Mouse (Mus musculus) CD4-positive helper T cell, adult 2 months (primary cell): Measurements from ENCODE around the gene Cacnb2.

Experiments used
- DNase-seq: peaks from one replicate; pipeline ENCODE4 v3.0.0-alpha.2; 2012; ENCODE audit warnings: low read depth, missing footprints, low spot score

Gene Cacnb2

GRCm38 (mm10) chr2:14984029-14984428, 381.1 kb downstream of the Cacnb2 start:
- DNase-seq, result no peak

DNA sequence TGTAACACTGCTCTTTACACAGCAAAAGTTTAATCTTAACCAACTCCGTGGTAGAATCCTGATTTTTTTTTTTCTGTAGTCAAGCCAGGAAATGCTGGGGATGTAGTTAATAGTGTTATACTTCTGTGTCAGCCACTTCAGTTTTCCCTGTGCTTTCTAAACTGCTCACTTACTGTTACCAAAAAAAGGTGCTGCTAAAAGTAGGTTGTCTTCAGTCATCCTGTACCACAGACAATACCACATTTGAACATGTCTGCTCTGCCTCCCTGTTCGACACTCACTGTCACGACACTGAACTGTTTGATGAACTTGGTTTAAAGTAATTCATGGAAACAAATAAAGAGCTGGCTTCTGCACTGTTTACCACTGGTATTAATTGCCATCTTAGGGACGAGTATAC, 385.6 kb downstream of the Cacnb2 start:
- DNase-seq, result no peak

- peak; percentile 10 for DNase-seq
Measured at GRCm38 (mm10) chr2:14989350-14989749, 386.5 kb downstream of the Cacnb2 start.

GRCm38 (mm10) chr2:14992531-14992930, 389.6 kb downstream of the Cacnb2 start:
- DNase-seq, result peak; percentile 64

DNA sequence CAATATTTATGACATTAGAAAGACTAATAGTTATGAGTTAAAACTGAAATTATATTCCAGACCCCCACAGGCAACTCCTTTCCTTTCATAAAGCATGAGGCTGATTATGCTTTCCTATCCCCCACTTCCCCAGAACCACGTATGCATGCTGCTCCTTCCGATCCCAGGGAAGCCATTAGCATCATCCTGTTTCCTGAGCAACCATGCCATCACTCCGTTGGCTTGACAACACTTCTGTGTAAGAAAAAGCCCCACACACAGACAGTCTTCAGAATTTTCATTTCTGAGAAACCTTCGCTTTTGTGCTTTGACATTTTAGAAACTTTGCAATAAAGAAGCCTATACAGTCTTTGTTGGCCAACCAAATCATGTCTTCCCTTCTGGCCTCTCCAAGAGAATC, 393.1 kb downstream of the Cacnb2 start:
- DNase-seq, result no peak

GRCm38 (mm10) chr2:14997836-14998235, 394.9 kb downstream of the Cacnb2 start:
- DNase-seq, result no peak

DNA sequence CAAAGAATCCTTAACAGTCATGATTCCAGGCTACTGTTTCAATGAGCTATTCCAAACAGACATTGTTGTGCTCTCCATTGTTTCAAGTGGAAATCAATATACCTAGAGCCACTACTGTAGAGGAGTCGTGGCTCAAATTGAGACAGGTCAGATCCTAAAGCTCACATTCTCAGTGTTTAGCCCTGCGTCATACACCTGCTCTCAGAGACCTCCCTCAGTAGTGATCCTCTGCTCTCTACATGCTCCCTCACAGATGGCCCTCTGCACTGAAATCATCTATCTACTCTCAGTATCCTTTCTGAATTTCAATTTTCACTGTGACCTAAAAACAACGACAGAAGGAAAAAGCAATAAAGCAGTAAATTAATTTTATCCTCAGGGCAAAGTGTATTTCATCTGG, 404.6 kb downstream of the Cacnb2 start:
- no peak for DNase-seq

DNA sequence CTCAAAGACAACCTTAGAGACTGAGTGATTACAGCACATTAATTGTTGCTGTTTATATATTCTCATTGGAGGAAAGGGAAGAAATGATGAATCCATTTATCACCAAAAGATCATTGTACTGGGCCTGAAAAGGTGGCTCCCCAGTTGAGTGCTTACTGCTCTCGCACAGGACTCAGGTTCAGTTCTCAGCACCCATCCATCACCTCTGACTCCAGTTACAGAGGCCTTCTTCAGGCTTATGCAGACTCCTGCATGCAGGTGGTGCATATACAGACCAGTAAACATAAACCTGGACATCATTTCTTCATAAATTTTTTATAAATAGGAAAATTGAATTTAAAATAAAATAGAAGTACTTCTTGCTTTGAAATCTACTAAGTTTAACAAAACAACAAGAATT, 405.2 kb downstream of the Cacnb2 start:
- no peak for DNase-seq

DNA sequence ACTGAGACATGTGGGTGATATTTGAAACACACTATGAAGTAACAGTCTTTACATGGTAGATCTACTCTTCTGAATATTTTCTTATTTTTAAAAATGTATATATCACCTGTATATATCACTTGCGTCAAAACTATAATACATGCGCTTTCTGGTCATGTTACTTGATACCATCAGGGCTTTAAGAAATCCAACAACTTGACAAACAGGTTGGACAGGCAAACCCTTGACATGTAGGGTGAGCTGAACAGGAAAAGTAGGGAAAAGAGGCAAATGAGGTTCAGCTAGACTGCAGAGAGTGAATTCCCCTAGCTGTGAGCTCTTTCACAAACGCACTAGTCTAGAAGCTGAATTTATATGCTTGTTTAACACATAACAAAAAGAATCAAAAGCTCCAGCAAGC, 423.9 kb downstream of the Cacnb2 start:
- DNase-seq, result no peak

DNA sequence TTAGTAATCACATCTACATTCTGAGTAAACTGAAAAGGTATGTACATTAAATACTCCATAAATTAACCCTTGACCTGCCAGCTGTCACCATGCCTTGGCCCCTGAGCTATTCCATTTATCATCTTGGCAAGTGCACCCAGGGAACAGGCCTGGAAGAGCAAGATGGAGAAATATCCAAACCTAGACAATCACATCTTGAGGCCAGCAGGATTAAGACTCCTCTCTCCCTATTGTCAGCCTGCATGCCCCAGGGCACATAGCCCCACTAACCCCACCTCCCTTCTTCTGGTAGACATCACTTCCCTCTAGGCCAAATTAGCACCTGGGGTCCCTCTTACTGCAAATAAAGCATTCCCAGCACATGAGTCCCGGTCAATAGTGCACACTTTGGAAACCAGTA, 424.9 kb downstream of the Cacnb2 start:
- DNase-seq, result no peak
